Mouse (Mus musculus): ENCODE results near the gene Styx.
A peak's percentile ranks its signal among the peaks of the same experiment; 100 is the strongest.

Gene Styx

DNA sequence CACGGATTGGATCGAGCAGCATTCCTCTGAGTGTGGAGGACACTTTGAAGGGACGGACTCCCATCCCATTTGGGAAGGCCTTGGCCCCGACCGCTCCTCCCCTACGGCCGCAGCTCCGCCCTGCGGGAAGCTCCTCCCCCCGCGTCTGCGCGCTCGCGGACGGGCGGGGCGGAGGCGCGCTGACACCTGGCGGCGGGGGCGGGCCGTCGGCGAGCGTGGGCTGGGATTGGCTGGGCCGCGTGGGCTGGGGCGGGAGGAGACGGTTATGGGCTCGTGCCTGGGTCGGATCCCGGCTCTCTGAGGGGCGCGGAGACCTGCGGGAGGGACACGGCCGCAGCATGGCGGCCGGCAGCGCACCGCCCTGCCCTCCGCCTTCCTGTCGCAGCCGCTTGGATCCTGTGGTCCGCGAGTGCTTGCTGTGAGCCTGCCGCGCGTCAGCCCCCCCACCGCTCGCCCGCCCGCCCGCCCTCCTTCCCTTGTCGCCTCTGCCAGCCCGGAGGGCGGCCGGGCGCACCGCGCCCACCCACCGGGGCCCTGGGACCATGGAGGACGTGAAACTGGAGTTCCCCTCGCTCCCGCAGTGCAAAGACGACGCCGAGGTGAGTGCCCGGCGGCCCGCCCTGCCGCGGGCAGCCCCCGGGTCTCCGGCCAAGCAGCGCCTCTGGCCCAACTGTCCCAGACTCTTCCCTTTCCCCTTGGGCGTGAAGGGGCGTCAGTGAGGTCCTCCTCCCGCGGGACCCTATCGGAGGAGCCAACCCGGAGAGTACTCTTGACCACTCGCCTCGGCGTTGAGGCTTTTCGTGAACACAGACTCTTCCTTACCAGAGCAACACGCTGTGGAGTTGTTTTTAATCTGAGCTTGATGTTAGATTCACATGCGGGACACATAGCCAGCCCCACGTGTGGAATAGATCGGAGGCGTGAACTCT lies at the start of gene Styx:
Gene Styx, plus strand, starts transcription at position 163 of the 929 bp plus-strand sequence.
- peak; percentile 94 for DNase-seq (ENCODE audit: low spot score)

DNA sequence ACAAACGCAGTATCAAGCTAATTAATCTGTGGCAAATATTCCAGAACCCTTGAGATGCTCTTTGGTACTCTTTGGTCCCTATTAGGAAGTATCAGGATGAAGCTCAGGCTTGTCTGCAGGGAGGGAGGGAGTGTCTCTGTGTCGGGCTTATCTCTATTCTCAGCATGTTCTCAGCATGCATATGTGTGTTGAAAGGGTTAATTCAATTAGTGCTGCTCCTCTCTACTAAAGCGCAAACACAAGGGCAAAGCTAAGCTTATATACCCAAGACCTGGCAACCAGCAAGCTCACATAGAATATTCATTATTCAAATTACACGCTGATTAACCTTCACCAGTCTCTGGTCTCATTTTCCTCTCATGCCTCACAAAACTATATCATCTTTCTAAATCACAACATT lies 47.0 kb upstream of the Styx start:
- no peak for DNase-seq (ENCODE audit: low spot score)

DNA sequence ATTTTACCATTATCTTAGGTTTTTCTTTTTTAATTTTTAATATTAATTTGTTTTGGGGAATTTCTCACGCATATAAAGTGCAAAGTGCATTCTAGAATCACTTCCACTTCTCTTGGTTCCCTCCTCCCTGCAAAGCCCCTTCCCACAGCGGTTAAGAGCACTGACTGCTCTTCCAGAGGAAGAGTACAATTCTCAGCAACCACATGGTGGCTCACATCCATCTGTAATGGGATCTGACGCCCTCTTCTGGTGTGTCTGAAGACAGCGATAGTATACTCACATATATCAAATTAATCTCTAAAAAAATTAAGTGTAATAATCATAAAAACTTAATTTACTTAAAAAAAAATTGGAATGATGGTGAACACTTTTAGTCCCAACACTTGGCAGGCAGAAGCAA lies 46.5 kb upstream of the Styx start:
- DNase-seq (ENCODE audit: low spot score), result no peak

DNA sequence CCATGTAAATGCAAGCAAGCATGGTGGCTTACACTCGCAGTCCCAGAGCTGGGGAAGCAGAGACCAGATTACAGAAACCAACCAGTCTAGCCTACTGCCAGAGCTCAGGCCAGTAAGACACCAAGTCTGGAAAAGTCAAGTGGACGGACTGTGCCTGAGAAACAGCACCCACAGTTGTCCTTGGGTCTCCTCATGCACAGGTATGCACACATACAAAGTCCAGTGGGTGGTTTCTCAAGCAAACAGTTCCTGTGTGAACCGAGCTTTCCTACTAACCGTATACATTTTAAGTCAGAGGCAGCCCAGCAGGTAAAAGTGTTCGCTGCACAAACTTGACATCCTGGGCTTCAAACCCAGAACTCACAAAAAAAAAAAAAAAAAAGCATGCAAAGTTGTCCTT lies 45.0 kb upstream of the Styx start:
- DNase-seq (ENCODE audit: low spot score), result no peak

DNA sequence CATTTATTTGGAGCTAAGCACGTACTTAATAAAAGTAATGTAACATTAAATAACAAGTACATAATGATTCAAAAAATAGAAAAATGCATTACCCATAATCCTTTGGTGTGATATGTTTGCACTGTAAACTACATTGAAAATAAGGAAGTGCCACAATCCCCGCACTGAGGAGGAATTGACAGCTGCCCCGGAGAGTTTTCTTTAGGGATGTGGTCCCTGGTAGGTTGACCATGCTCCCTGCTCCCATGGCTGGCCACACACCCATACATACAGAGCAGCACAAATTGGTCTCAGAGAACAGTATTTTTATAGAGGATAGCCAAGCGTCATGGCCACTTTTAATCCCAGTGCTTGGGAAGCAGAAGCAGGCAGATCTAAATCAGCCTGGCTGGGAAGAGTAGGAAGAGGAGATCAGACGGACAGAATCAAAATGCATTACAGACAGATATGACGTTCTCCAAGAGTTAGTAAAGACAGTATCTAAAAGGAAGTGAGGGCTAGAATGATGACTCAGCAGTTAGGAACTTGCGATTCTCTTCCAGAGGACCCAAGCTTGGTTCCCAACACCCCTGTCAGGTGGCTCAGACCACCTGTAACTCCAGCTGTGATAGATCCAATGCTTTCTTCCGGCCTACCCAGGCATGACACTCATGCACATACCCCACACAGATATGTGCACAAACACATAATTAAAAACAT lies 43.1 kb upstream of the Styx start:
- no peak for DNase-seq (ENCODE audit: low spot score)

DNA sequence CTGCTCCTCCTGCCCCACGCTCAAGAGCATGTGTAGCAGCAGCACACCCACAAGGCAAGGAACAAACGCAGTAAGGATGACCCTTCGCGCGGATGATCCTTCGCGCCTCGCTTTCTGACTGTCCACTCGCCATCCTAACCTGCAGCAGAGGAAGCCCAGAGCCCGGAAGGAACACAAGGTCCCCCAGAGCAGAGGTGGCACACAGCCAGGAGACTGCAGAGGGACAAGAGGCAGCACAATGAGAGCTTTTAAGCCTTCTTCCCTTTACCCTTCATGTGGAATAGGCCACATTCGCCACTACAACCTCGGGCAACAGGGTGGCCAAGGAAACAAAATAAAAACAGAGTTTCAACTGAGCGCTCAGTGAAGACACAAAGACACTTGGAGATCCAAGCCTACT lies 41.2 kb upstream of the Styx start:
- no peak for DNase-seq (ENCODE audit: low spot score)

DNA sequence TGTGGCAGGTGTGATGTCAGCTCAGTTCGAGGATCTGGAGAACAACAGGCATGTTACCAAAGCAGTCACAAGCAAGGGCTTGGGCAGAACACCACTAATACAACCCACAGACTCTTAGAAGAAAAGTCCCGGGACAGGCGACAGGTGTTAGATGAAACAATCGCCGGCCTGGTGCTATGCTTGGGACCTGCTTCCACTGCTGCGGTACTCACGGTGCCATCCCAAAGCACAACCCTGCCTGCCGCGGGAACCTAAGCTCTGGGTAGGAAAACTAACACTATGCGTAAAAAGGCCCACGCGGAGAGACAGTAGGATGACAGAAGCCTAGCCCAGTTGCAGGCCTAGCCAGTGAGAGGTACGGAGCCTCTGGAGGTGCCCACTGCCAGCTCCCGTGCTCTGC lies 40.8 kb upstream of the Styx start:
- DNase-seq (ENCODE audit: low spot score), result no peak

DNA sequence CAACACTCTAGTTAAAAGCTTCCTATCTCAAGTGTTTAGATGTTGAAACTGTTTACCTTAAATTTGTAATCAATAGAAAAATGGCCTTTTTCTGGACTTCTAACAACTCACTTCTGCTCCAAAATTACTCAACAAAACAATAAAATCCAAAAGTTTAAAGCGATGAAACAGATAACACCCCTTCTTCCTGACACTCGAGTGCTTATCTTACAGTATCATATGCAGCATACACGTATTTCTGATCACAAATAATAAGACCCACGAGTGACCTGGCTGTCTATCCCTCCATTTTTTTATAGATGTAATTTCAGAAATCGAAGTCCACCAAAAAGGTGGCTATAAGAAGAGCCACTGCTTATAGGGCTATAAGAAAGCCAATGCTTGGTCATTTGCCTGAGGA lies 34.0 kb upstream of the Styx start:
- DNase-seq (ENCODE audit: low spot score), result no peak

DNA sequence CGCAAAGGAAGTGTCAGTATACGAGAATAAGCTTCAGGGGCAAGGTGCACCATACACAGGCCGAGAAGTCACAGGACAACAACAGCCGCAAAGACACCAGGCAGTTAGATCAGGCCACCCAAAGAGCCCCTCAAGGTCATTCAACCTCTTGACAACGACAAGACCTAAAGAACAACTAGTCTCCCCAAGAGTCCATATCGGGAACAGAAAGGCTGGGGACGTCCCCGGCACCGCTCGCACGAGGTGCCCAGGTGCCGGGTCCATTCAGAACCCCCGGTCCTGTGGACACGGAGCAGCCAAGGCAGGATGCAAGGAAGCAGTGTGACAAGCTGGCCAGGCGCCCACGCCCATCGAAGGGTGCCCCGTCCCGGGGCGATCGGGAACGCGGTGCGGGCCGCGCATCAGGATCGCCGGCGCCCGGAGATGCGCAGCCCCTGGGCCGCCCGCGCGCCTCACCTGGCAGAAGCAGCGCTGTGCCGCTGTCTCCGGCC lies 32.9 kb upstream of the Styx start:
- peak; percentile 38 for DNase-seq (ENCODE audit: low spot score)

DNA sequence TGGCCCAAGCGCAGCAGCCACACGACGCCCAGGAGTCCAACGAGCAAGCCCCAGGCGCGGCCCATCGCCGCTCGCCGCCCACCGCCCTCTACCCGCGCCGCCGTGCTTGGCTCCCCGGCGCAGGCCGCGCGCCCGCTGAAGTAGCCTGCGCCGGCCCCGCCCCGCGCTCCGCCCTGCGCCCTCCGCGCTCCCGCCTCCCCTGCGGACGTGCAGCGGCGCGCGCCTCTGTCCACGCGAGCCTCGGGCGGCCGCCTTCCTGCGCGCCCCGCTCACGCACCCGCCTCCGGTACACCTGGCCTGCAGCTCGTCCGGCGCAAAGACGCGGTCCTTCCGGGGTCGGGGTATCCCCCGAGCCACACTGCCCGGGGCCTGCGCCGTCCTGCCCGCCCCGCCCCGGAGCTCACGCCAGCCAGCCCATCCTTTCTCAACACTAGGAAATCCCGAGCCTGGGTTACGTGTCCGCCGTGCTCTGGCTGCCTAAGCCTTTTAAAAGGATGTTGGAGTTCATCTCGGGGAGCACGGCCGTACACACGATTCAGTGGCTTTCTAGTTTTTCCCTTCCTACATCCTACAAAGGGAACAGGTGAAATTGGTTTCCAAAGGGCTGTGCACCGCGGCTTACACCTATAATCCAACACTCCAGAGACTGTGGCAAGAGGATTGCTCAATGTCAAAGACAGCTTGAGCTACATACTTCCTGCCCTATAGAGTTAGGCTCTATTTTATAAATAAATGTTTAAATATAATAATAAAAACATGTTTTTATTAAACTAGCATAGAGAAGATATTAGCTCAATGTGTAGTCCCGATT lies 32.3 kb upstream of the Styx start, which contains the start of gene Ero1l:
Gene Ero1l, minus strand, starts transcription at position 346 of the 811 bp plus-strand sequence.
- DNase-seq (ENCODE audit: low spot score), result peak; percentile 88

DNA sequence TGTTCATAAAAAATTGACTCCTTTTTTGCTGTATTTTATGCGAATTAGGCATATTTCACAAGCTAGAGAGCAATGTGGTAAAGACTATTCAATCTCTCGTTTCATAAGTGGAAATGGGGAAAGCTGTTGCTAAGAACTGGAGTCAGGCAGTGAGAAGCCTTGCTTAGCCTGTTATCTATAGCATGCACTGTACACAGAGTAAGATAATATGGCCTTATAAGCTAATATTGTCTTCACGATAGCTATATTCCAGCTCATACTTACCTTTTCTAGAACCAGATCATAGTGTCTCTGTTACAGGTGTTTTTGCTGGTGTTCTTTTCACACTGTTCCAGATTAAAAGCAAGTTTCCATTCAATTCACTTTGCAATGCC lies 31.7 kb upstream of the Styx start:
- no peak for DNase-seq (ENCODE audit: low spot score)

DNA sequence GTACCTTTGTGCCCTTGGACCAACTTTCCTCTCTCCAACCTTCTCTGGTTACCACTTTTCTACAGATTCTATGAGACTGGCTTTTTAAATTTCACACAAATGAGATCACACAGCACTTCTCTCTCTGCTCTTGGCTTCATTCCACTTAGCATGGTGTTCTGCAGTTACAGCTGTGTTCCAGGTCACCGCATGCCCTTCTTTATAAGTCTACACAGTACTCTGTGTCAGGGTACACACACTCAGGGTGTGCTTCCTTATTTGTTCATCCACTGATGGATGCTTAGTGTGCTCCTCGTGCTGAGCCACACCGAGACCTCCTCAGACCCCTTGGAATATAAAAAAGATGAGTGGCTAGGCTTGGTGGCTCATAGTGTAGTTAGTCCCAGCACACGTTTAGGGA lies 30.8 kb upstream of the Styx start:
- DNase-seq (ENCODE audit: low spot score), result no peak

DNA sequence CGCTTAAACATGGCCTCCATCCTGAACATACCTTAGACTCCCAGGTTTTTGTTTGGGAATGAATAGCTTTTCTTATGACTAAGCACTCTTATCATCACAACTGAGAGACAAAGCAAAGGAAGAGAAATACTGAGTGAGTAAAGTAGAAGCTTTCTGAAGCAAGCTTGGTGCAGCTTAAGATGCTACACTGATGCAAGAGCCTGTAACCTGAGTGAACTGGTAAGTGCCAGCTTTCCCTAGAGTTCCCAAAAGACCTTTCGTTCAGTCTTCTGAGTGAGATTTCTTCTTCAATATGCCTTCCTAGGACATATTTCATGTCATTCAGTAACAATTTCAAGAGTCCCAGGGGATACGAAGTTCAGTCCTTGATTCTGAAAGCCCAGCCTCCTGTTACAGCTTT lies 29.8 kb upstream of the Styx start:
- no peak for DNase-seq (ENCODE audit: low spot score)

DNA sequence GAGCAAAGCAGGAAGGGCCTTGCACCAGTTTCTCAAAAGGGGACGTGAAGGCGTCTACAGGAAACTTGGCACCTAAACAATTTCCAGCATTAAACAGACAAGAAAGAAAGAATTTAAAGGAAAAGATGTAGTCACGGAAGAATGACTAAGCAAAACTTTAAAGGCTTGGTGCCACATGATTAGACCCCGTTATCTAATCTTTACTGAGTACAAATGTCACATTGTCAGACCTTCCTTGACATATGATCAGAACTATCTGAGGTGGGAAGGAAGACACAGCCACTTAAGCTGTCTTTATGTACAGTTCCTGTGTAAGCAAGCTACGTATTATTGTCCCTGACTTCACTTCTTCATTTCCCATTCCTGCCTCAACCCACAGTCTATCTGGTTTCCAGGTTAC lies 29.3 kb upstream of the Styx start:
- no peak for DNase-seq (ENCODE audit: low spot score)

DNA sequence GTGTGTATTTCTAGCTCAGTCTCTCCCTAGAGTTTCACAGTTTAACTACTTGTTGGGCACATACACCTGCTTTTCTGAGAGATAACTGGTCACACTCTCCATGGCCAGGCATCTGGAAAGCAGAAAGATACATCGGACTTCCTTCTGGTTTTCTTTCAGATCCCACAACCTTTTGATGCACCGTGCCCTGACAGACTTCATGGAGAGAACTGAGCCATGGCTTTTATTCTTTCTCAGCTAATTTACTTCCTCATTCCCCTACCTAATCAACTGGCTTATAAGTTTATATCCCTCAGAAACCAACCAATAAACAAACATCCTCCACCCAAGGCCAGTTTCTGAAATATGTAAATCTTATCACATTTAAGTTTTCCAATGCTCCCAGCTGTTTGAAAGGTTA lies 28.4 kb upstream of the Styx start:
- no peak for DNase-seq (ENCODE audit: low spot score)

DNA sequence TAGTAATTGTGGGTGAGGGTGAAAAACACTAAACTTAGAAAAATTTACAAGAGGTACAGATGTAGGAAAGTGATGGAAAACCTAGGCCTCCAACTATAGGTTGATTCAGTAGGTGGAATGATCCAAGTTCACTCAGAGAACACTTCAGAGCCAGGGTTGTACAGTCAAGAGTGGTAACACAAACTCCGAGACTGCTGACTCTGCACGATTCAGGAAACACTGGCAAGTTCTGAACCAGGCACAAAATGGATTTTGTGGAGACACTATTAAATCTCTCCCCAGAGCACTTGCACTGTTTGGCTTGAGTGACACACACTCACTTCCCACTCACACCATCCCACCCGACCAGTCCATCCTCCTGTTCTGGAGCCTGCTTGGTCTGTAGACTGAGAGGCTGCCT lies 27.6 kb upstream of the Styx start:
- no peak for DNase-seq (ENCODE audit: low spot score)

DNA sequence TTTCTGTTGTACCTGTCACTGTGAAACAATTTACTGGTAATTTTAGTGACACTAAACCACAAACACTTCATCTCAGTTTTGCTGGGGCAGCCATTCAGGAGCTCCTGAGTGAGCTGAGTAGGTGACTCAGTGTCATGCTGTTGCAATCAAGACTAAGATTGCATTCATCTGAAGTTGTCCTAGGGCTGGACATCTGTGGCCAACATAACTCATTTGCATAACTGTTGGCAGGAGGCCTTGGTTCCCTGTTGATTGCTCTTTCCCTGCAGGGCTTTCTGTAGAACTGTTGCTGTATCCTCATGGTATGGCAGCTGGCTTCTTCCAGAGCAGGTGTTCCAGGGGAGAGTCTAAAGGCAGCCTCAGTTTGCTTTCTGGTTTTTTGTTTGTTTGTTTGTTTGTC lies 25.4 kb upstream of the Styx start:
- no peak for DNase-seq (ENCODE audit: low spot score)

DNA sequence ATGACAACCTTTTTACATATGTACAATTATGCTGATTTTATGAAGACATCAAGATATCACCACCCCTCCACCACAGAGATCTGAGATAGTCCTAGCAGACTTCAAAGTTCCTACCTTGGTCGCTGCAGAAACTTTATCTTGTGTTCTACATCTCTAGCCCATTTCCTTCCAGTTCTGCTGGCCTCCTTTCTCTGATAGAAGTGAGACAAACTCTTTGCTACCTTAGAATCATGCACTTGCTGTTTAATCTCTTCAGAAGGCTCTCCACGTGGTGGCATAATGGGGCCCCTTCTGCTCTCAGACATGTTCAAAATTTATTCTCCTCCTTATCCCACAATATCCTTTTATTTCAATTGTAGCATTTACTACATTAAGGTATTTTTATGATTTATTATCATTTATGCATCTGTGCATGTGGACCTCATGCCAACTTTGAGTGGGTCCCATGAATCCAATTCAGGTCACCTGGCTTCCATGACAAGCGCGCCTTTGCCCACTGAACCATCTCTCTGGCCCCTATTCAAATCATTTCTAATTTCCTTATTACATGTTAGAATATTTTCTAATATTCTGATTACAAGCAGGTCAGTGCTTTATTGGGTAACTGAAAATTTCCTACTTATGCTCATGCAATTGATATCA lies 22.7 kb upstream of the Styx start:
- no peak for DNase-seq (ENCODE audit: low spot score)

DNA sequence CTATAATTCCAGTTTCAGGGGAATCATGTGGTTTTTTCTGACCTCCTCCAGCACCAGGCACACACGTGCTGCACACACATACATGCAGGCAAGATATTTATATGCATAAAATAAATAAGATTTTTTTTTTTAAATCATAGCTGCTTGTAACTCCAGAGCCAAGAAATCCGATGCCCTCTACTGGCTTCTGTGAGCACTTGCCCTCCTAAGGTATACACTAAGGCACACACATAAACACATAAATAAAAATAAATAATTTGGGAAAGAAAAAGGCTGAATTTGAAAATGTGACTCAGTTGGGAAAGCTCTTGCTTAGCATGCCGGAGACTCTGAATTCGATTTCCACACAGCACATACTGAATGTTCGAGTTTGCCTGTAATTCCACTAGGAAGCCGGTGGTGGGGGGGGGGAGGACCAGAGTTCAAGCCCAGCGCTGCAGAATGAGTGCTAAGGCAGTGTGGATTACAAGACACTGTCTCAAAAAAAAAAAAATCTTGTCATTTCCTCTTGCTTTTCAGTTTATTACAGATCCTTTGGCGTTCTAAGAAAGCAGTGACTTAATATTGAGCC lies 21.8 kb upstream of the Styx start:
- DNase-seq (ENCODE audit: low spot score), result peak; percentile 33

DNA sequence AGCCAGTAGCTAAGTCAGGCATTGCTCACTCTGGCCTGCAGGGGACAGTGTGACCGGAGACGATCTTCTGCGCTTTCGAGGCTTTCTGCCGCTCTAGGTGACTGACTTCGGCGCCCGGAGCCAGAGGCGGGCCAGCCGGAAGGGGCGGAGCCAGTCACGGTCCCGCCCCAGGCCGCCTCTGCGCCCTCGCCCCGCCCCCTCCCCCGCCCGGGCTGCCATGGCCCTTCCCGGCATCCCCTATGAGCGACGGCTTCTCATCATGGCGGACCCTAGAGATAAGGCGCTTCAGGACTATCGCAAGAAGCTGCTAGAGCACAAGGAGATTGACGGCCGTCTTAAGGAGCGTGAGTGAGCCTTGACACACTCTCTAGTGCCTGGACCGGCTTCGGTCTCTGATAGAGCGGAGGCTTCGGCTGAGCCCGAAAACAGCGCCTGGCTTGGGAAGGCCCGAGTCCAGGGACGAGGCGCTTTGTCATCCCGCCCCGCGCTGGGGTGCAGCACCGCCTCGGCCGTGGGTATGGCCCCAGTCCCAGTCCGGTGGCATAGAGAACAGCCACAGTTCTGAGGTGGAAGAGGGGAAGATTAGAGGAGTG lies 21.2 kb upstream of the Styx start, which contains the start of gene Psmc6:
Gene Psmc6, plus strand, starts transcription at position 200 of the 593 bp plus-strand sequence.
- DNase-seq (ENCODE audit: low spot score), result peak; percentile 96

All from embryo, embryonic 10 days (tissue).